Mouse (Mus musculus) adrenal gland (tissue): ENCODE measurements at regions not wholly inside any gene's neighbourhood (a gene's known extent, or its start where the extent isn't known, plus 50 kb on each side); places are given as distances from the start of the nearest gene placed in this dataset.

ENCODE experiments used
- intact Hi-C: fragments of 180-260 bp; cut with DNase I; formaldehyde crosslinking; loops from one replicate; pipeline ENCODE4 v1.15.1; 2025

DNA sequence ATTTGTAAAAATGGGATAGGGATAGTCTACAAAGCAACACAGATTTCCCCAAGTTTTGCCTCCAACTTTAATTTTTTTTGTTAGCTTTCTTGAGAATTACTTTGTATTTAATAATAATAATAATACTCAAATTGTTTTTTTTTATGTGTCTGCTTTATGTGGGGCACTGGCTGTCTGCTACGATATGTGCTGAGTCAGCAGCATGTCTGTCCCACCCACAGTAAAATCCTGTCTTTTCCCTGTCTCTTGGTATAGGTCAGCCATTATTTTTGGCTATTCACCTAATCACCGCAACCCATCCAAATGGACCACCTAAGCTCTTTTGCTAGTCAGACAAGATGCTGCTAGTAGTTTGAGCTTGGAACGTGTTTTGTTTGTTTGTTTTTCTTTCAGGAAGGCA, 473.0 kb downstream of the Hs3st4 start:
- intact Hi-C loops = no loop called here

DNA sequence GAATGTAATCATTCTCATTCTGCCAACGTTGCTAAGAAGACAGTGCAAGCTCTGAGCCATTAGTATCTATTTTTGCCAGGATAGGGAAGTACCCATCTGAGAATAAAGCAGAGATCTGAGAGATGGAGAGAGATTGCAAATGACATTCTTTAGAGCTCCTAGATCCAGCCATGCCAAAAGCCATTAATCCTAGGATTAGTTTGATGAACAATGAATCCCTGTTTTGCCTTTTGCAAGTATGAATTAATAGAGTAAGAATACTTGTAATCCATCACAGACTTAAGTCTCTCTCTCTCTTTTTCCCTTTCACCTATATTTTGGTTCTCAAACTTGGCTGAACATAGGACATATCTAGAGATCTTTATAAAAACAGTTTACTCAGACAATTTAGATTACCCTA, 504.7 kb downstream of the Hs3st4 start:
- intact Hi-C loops = no loop called here

DNA sequence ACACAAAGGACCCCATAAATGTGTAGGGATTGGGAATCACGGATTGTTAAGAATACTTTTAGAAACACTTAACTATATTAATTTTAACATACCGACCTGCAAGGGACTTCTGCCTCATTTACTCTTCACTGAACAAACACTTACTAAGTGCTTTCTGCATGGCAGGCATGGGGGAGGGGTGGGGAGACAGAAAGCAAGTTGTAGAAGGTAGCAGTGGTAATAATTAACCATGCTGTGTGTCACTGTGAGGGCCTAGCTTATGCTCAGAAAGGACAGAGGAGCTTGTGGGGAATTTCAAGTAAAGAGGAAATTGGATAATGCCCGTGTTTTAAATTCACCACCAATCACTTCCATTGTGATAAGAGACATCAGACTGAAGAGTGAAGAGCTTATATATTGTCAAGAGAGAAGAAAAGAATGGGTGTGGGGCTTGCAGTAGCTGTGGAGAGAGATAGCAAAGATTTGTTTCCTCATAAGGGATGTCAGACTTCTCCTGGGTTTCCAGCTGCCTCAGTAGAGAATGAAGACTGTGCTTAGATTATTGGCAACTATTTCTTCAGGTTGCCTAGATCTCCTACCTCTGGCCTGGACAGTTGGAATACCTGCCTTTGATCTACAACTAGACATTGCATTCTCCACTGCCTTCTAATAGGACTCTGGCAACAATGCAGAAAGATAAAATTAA, 508.6 kb downstream of the Hs3st4 start:
- intact Hi-C loops = no loop called here

DNA sequence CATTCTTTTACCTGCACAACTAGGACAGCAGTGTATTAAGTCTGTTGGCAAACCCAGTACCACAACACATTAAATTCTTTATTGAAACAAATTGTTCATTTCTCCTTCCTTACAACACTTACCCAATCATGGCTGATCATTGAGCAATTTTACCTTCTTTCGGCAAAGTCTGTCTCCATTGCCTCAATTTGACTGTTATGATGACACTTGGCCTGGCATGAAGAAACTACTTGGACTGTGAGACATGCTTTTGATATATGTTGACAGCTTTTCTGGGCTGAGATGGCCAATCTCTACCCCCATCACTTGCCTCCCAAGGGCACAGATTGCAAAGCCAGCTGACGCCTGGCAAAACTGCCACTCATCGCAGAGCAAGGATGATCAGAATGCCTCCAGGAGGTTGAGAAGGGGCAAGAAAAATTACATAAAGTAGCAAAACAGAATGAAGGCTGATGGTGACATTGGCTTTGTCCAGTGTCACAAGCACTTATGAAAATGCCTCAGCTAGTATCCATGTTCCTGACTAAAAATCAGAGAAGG, 509.3 kb downstream of the Hs3st4 start:
- intact Hi-C loops = no loop called here

DNA sequence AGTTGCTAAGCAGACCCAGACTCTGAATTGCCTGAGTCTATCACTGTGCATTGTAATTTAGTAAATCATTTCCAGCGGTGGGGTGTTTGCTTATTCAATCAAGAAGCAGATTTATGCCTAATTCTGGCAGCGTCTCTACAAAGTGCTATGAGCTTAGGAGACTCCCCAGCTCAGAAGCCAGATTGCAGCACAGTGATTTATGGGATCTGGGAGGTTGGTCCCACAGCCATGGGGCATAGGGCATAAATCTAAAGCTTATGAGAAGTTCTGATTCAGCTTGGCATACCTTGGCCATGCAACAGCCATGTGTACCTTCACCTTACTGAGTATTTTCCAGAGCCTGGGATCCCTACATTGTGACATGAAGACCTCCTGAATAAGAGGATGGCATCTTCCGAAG, 518.0 kb downstream of the Hs3st4 start:
- intact Hi-C loops = no loop called here

DNA sequence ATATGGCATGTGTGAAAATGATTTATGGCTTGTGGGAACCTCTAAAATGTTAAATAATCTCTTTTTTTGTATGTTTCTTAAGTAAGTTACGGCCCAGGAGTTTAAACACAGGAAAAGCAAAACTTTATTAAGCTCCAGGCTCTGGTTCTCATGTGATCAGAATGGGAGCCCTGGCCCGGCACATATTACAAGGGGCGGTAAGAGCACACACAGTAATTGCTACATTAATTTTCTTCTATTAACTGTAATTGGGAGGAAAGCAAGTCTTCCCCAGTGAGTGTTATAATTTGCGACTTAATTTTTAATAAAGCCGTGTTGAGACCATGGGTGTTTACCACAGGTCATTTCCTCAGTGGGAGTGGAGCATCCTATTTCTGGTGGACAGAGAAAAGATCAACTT, 520.1 kb downstream of the Hs3st4 start:
- intact Hi-C loops = no loop called here

DNA sequence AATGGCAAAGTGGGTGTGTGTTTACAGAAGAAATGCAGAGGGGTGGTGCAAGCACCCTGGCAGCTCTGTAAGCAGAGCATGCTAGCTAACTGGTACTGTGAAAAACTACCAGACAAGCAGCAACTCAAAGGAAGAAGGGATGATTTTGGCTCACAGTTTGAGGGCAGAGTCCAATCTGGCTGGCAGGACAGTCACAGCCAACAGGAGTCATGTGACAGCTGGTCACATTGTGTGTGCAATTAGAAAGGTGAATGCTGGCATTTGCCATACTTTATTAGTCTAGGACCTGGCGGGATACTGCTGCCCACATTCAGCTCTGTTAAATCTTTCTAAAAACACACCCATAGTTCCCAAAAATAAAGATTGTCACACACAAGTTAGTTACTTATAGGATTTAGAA, 566.4 kb downstream of the Hs3st4 start:
- intact Hi-C loops = no loop called here

DNA sequence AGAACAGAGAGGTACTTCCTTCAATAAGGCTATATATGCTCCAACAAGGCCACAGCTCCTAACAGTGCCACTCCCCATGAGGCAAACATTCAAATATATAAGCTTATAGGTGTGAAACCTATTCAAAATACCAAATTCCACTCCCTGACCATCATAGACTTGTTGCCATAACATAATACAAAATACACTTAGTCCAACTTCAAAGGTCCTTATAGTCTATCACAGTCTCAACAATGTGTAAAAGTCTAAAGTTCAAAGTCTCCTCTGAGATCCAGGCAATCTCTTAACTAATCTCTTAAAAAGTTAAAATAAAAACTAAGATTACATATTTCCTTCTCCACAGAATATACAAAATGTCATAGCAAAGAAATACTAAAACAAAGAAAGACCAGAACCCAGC, 574.5 kb downstream of the Hs3st4 start:
- intact Hi-C loops = no loop called here

DNA sequence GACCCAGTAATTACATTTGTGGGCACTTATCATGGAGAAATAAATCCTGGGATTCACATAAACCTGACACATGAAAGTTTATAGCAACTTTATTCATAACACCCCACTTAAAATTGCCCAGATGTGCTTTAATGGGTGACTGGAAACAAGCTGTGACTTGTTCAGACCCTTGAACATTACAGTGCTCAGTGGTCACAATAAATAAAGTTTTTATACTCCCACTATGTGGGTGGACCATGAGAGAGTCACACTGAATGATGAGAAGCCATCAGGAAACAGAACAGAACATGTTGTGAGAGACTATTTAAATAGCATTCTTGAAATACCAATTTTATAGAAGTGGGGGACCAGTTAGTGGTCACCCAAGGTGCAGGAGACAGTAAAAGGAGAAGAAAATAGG, 588.1 kb downstream of the Hs3st4 start:
- intact Hi-C loops = no loop called here

DNA sequence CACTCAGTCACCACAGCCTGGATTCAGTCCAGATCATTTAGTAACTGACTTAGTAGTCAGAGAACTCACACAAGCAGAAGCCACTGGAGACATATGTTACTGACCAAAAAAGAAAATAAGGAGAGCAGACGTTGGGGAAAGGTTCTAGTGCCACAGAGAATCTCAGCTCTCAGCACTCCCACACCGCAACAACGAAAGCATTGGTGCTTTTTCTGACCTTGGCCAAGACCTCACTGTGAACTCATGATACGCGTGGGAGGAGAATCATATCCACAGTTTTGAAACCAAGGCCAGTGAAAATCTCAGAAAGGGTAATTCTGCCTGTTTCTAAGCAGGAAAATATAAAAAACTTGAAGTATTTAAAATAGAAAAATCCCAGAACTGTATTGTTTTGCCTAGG, 591.0 kb downstream of the Hs3st4 start:
- intact Hi-C loops = no loop called here

DNA sequence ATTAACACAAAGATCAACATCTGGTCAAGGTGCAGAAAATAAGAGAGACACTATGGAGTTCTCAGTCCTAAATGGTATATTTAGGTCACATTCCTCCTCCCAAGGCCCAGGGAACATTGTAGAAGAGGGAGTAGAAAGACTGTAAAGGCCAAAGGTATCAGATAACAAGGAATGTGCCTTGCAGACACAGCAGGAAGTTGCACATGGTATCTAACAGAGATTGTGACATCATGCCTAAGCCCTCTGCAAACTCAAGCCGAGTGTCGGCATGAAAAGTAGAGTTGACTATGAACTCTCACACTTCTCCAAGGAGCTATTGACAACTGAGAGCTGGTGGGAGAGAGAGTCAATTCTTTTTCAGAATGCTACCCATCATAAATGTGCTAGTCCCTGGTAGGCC, 598.7 kb downstream of the Hs3st4 start:
- intact Hi-C loops = no loop called here

DNA sequence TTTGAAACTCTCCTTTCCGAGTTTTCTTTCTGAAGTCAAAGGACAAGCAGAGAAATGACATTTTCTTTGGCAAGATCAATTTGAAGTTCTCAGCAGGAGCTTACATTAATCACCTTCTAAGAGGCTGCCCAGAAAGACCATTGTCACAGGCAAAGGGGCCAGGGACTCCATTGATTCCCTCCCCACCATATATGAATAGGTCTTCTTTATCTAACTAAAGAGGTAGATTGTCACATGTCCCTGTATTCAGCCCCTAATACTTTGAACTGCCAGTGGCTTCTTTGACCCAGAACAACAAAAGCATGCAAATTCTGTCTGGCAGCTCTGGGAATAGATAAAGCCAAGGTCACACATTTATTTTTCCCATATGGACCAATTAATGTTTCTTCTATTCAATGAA, 602.6 kb downstream of the Hs3st4 start:
- intact Hi-C loops = no loop called here

DNA sequence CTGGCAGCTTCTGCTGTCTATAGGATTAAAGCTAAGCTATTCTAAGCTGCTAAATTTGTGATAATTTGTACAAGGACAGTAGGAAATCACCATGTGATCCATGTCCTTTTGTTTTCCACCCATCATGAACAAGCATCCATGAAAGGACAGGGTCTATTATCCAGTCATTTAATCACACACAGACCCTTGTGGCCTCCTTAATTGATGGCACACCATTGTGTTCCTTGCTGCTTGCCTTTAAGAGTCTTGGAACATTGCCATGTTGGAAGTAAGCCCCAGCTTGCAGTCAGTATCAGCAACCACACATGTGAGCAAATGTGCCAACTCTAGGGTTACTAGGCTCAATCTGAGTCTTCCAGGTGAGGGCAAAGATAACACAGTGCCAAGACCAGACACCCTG, 608.7 kb downstream of the Hs3st4 start:
- intact Hi-C loops = no loop called here

DNA sequence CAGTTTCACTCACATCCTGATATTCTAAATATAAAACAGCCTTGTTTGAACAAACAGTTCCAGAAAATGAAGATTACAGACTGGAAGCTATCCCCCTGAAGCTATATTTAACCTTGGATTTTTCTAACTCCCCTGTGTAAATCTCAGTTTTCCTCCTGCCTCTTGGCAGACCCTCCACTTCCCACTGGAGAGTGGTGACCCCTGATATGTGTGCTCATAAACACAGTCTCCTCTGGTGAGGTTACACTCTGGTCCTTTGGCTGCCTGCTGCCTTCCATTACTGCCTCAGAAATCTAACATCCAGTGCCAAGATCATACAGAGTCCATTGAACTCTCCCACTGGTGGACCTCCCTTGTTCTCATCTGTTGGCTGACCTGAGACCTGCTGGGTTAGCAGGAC, 610.8 kb downstream of the Hs3st4 start:
- intact Hi-C loops = no loop called here

DNA sequence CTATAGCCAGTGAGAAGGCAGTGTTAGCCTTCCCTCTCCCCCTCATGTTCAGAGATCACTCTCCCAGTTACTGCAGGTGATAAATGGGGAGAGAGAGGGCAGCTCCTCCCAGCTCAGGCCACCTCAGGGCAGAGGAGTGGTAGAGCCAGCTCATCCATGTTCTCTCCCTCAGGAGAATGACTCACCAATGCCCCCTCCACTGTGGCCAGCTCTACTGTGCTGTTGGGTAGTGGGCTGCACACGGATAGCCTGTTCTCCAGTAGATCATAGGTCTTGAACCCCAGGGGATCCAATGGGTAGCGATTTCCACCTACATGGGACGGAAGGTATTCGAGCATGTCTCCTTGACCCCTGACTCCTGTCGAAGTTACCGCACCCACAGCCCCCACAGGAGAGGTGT, 618.1 kb downstream of the Hs3st4 start:
- intact Hi-C loops = loop anchor here (10.0 kb wide), 1 partner anchor 216 kb away; no protein-coding TSS in a partner anchor

DNA sequence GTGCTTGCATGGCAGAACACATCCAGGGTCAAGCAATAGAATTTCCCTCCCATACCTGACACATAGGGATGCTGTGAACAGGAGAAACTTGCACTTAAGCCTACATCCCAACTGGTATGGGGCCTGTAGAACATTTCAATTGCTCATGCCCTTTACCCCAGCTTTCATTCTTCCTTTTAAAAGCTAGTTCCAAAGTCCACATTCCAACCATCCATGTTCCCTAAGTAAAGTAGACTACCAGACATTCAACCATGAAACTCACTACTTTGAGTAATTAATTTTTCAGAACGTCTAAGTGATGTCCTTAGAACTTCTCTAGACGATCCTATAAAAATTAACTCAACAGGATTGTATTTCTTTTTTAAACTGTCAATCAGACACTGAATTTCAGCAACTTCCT, 621.9 kb downstream of the Hs3st4 start:
- intact Hi-C loops = loop anchor here (10.0 kb wide), 1 partner anchor 220 kb away; no protein-coding TSS in a partner anchor

DNA sequence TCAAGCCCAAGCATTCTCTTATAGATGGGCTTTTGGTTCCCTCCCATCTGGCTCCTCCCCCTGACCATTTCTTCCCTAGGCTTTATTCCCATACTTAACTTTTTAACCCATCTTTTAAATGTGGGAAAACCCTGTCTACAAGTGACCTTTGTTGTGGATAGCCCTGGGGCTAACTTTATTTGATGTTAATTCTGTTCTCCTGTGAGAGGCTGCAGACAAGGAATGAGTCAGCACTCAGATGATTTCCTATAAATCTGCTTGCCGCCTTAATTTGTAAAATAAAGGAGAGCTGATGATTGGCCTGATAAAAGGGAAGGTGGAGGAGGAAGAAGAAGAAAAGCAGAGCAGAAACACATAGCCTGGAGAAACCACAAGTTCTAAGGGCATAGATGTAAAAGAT, 623.3 kb downstream of the Hs3st4 start:
- intact Hi-C loops = loop anchor here (10.0 kb wide), 1 partner anchor 221 kb away; no protein-coding TSS in a partner anchor

DNA sequence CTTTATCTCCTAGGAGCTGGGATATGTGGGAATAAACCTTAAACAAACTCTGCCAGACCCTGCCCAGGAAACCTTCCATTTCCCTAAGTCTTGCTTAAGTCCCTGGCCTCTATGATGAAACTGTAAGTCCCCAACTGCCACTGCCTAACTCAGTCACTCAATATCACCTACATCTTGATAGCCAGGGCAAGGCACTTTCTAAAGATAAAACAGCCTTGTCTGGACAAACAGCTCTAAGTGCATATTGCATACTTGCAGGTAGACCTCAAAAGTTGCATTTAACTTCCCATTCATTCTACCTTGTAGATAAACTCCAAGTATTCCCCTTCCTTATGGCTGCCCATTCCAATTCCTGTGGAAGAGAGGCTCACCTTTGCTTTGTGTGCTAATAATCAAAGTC, 624.4 kb downstream of the Hs3st4 start:
- intact Hi-C loops = loop anchor here (10.0 kb wide), 1 partner anchor 222 kb away; no protein-coding TSS in a partner anchor

DNA sequence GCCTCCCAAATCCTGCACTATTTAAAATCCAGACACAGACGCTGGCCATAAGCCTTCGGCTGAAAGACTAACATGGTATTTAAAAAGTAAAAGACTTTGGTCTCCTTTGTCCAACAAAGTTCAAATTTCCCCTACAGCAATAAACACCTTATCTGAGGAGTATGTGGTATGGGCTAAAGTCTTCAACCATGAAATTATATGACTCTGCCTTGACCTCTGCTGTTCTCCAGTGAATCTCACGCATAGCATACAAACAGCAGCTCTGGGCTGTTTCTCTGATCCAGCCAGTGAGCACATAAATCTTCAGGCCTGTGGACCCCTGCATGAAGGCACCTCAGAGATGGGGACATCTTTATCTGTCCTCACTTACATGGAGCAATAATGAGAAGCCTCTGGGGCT, 627.8 kb downstream of the Hs3st4 start:
- intact Hi-C loops = no loop called here

DNA sequence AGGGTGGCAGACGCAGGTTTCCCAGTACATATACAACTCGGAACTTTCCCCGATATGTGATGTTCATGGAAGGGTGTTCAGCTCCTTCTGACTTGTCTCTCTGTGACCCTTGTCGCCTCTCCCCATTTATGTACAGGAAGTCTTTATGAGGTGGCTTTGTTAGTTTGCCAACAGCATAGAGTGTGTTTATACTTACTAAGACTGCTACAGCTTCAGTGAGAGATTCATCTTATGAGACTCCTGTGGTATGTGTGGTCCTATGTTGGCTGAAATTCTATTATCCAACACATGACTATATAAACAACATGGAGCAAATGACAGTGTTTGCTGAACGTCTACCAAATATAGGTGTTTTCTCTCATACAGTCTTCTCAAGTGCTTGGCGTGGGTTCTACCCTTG, 664.5 kb downstream of the Hs3st4 start:
- intact Hi-C loops = no loop called here

DNA sequence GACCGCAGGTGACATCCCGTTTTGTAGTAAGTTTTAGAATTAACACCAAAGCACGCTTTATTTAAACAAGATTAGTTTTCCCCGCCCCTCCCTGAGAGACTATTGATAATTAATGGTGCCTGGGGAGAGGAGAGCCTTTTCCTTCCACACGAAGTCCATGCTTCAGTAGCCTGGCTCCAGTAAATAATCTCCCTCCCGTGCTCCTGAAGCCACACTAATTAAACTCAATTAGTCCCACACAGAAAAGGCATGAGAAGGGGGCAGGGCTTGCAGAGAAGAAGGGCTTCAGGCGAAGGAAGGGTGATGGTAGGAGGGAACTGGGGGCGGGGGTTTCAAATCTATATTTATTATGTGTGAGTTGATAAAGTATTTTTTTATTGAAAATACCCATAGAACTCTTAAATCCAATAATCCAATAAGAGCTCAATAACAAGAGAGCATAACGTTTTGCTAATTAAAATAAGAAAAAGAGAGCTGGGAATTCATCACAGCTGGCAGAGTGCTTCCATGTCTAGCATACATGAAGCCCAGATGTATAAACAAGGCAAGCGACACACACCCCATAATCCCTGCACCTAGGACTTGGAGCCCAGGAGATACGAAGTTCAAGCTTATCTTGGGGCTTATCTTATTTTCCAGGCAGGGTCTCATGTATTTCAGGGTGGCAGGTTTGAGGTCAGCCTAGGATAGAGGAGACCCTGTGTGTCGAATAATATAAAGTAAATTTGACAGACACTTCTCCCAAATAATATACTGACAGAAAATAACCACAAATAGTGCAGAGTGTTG, 684.7 kb downstream of the Hs3st4 start:
- intact Hi-C loops = no loop called here

DNA sequence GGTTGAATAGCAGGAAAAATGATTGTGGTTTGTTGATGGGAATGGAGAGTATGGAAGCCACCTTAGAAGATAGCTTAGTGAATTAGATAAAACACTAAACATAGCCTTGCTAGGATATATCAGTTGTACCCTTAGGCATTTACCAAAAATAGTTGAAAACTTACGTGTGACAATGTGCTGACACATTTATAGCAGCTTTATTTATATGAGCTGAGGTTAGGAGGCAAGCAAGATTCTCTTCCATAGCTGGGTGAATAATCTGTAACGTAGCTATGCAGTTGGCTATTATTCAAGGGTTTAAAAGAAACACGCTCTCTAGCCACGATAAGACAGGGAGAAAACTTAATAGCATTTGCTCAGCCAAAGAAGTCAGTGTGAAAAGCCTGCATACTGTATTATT, 685.4 kb downstream of the Hs3st4 start:
- intact Hi-C loops = no loop called here

DNA sequence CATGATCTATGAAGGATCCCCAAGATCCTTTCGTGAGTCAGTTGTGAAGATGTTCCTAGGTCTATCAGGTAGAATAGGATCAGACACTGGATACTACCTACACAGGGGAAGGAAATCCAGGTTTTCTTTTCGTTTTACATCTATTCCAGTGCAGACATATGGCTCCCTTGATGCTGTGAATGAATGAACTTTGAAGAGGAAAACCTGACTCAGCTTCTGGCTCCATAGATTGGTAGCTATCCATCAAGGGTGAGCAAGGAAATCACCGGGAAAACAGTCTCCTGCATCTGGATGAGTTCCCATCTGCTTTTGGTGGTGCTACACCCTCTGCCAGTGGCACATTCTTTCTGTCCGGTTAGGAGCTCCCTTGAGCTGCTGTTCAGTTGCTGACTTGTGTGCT, 687.8 kb downstream of the Hs3st4 start:
- intact Hi-C loops = no loop called here
